Mouse (Mus musculus) layer of hippocampus, adult 2 months (tissue): ENCODE measurements at regions not wholly inside any gene's neighbourhood (a gene's known extent, or its start where the extent isn't known, plus 50 kb on each side); places are given as distances from the start of the nearest gene placed in this dataset.
"Not testable (repeated sequence)": the region's sequence is repeated elsewhere in the genome, so short reads cannot be mapped to it uniquely, and the experiment has no call there.

Source experiments
- DNase-seq, 2 experiments: peaks; one replicate each; pipeline ENCODE4 v3.0.0; 2022; ENCODE audit warnings: low spot score in 2 of 2
- H3K27ac ChIP-seq: fragments of 200-600 bp; 2 replicates; pipeline ENCODE4 v1.8.1; 2022
- H3K4me3 ChIP-seq: fragments of 200-600 bp; 2 replicates; pipeline ENCODE4 v1.8.1; 2022; ENCODE audit warnings: mild to moderate bottlenecking
- CTCF ChIP-seq: fragments of 200-600 bp; conservative IDR thresholded peaks from 2 replicates; pipeline ENCODE4 v1.8.1; 2022; ENCODE audit warnings: antibody characterized with exemption, mild to moderate bottlenecking, moderate library complexity

GRCm38 (mm10) chr10:117564118-117565040, 64.9 kb upstream of the Cpm start:
- no peak overlapping the region for H3K27ac ChIP-seq
- no peak overlapping the region for H3K4me3 ChIP-seq
- DNase-seq, result no peak
- no peak for TF ChIP-seq CTCF

GRCm38 (mm10) chr10:117563429-117564117, 65.7 kb upstream of the Cpm start:
- Histone ChIP-seq H3K27ac (no peak overlapping the region), H3K4me3 (no peak overlapping the region)
- TF ChIP-seq CTCF, result no peak
- DNase-seq, result no peak

- H3K4me3 ChIP-seq, H3K27ac ChIP-seq, DNase-seq: not testable (repeated sequence)
Observed at GRCm38 (mm10) chr10:117562850-117563248, 66.5 kb upstream of the Cpm start.

DNA sequence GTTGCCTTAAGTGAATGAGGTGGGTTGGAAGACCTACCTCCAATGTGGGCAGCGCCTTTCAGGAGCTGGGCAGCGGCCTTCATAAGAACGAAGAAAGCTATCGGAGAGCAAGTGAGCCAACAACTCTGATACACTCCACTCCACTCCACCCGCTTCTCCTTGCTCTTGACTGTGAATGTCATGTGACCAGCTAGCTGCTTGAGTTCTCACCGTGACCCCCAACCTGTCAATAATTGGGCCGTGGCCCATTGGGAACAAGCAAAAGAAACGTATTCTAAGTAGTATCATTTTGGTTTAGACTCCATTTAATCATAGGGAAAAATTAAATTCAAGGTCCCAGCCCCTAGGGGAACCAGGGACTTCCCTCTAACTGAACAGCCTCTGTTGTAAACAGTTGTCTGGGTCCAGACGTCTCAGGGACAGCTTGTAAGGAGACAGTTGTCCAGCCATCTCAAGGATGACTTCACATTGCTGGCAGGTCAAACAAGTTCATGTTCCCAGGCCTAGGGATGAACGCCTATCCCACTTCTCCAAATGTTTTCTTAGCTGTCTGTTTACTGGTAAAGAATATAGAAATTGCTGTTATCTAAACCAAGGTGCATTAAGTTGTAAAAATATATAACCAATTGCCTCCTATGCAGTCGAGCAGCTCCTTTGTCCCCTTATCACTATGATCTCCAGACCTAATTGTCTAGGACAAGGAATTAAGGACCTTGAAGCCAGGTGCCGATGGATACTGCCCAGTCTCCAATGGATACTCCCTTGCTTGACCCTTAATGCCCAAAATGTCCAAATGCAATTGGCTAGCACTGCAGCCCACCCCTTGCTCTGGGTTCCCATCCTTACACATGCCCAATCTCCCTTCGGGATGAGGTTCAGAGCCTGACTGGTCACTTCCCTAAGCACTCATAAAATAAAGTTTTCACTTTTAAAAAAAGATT, 67.1 kb upstream of the Cpm start:
- TF ChIP-seq CTCF, result no peak

DNA sequence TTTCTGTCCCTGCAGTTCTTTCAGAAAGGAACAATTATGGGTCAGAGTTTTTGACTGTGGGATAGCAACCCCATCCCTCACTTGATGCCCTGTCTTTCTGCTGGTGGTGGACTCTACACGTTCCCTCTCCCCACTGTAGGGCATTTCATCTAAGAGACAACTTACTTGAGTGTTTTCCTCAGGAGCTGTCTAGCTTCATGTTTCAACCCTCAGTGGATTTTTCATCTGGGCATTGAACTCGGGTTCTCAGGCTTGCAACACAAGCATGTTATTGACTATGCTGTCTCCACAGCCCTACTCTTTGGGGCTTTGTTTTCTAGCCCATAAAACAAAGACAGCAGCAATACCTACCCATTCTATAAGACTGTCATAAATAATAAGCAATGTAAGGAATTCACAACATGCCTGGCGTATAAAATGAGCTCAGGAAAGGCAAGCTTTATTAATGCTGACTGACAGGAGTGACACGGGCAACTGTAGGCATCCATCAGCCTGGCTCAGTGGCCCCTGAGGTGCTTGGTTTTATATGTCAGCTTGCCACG, 68.0 kb upstream of the Cpm start:
- no peak for TF ChIP-seq CTCF
- H3K4me3 ChIP-seq, result no peak overlapping the region
- no peak for DNase-seq
- H3K27ac ChIP-seq, result no peak overlapping the region

More for the DNA sequence above, 67.1 kb upstream of the Cpm start:
- DNase-seq, result no peak
- Histone ChIP-seq H3K27ac (no peak overlapping the region), H3K4me3 (no peak overlapping the region)

- DNase-seq, result no peak
- no peak overlapping the region for H3K4me3 ChIP-seq
- no peak for TF ChIP-seq CTCF
- no peak overlapping the region for H3K27ac ChIP-seq
Observed at GRCm38 (mm10) chr10:117560396-117561278, 68.7 kb upstream of the Cpm start.

- TF ChIP-seq CTCF, result no peak
Observed at GRCm38 (mm10) chr10:117559615-117560395, 69.5 kb upstream of the Cpm start.

DNA sequence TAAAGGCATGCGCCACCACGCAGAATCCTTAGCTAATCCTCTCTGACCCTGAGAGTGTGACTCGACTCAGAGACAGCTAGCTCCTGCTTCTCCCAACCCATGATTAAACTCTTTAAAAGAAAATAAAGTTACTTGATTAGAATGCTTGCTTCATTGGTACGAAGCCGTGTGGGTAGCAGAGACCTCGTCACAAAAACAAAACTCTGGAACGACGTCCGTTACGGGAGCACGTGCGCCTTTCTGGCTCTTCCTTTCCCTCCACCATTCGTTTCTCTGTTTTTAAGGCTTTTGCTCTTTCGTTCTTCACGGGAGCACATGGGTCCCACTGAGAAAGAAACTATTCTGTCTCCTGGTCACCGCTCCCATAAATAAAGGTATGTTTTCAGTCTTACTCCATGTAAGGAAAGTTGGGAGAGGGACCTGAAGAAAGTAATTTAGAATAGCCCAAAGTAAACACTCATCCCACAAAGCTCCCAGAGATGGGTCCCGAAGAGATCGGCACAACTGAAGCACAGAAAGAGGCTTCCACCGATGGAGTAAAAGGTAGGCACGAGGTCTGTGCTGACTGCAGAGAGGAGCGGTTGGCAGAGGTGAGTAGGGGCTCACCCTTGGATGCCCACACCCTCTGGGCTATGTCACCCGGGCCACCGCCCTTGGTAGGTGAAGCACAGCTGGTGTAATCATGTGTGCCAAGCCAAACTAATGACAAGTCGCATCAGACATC, 70.2 kb upstream of the Cpm start:
- Histone ChIP-seq H3K27ac (no peak overlapping the region), H3K4me3 (no peak overlapping the region)
- DNase-seq, result no peak
- no peak for TF ChIP-seq CTCF

More at GRCm38 (mm10) chr10:117559615-117560395, 69.5 kb upstream of the Cpm start:
- Histone ChIP-seq H3K4me3 (no peak overlapping the region), H3K27ac (no peak overlapping the region)
- no peak for DNase-seq

DNA sequence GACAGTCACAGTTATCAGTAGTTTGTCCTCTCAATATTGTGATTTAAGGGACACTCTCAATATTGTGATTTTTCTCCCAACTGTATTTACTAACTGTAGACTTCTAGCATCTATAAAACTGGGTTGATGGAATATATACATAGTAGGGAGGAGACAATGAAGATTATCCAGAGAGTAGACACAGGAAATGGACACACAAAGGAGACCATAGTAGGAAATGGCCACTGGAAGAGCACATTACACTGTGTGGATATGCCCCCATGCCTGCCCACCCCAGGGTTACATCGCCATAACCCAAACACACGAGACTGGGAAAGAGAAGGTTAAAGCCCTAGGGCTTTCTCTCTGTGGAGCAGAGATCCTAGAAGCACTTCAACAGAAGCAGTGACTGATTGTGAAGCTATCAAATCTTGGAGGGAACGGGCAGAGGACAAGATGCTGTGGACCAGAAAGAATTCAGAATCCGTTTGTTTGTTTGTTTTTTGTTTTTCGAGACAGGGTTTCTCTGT, 71.0 kb upstream of the Cpm start:
- Histone ChIP-seq H3K27ac (no peak overlapping the region), H3K4me3 (no peak overlapping the region)
- no peak for TF ChIP-seq CTCF
- no peak for DNase-seq

DNA sequence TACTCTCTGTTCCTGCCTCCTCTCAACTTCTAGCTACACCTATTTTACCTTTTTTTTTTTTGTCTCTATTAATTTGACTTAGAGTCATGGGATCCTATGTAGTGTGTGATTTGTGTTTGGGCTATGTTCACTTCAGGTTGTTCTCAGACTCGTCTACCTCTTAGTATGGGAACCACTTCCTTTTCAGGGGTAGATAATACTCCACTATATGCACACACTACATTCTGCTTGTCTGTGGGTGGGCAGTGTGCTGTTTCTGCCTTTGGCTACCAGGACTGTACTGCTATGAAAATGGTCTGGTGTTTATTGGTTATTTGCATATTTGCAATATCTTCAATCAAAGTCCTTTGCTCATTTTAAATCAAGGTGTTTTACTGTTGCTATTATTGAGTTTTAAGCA, 71.6 kb upstream of the Cpm start:
- TF ChIP-seq CTCF, result no peak
- no peak overlapping the region for H3K4me3 ChIP-seq
- DNase-seq, result no peak
- no peak overlapping the region for H3K27ac ChIP-seq
